Mouse (Mus musculus) c-Kit-negative CD71-positive TER-119-positive erythroid progenitor cells, embryonic 14.5 days (primary cell): ENCODE measurements around the gene Vsir.

Source experiments
- DNase-seq: peaks from one replicate; pipeline ENCODE4 v3.0.0-alpha.2; 2013; ENCODE audit warnings: low read depth, low spot score

Gene Vsir

GRCm38 (mm10) chr10:60346701-60347405, at the start of gene Vsir:
Gene Vsir, plus strand, starts transcription at chr10:60346851.
- DNase-seq = peak; percentile 68

- no peak for DNase-seq
Observed at GRCm38 (mm10) chr10:60299636-60300035, 47.0 kb upstream of the Vsir start.

GRCm38 (mm10) chr10:60303419-60303818, 43.2 kb upstream of the Vsir start:
- no peak for DNase-seq

GRCm38 (mm10) chr10:60304854-60305628, 41.6 kb upstream of the Vsir start:
- DNase-seq = peak; percentile 56

- no peak for DNase-seq
Observed at GRCm38 (mm10) chr10:60310629-60311028, 36.0 kb upstream of the Vsir start.

- no peak for DNase-seq
Observed at GRCm38 (mm10) chr10:60313606-60314005, 33.0 kb upstream of the Vsir start.

GRCm38 (mm10) chr10:60316166-60316565, 30.5 kb upstream of the Vsir start:
- no peak for DNase-seq

GRCm38 (mm10) chr10:60328963-60329650, 17.5 kb upstream of the Vsir start:
- no peak for DNase-seq

- no peak for DNase-seq
Observed at GRCm38 (mm10) chr10:60334583-60334982, 12.1 kb upstream of the Vsir start.

GRCm38 (mm10) chr10:60335021-60335420, 11.6 kb upstream of the Vsir start:
- DNase-seq = no peak

- DNase-seq = no peak
Observed at GRCm38 (mm10) chr10:60341528-60341927, 5.1 kb upstream of the Vsir start.

- no peak for DNase-seq
Observed at GRCm38 (mm10) chr10:60344111-60344510, 2.5 kb upstream of the Vsir start.

GRCm38 (mm10) chr10:60346056-60346455, 595 bp upstream of the Vsir start:
- DNase-seq = no peak

GRCm38 (mm10) chr10:60347768-60348610, 1.3 kb downstream of the Vsir start:
- peak; percentile 45 for DNase-seq

- DNase-seq = peak; percentile 30
Observed at GRCm38 (mm10) chr10:60349056-60349455, 2.4 kb downstream of the Vsir start.

GRCm38 (mm10) chr10:60349644-60350043, 3.0 kb downstream of the Vsir start:
- DNase-seq = peak; percentile 49

GRCm38 (mm10) chr10:60350077-60350804, 3.6 kb downstream of the Vsir start:
- no peak for DNase-seq

GRCm38 (mm10) chr10:60350805-60351167, 4.1 kb downstream of the Vsir start:
- DNase-seq = peak; percentile 77

- DNase-seq = no peak
Observed at GRCm38 (mm10) chr10:60351248-60351647, 4.6 kb downstream of the Vsir start.

- no peak for DNase-seq
Observed at GRCm38 (mm10) chr10:60351761-60352455, 5.3 kb downstream of the Vsir start.
